Mouse (Mus musculus) layer of hippocampus, postnatal 10 days (tissue): Measurements from ENCODE around the gene Wdr91. TPM values are rescaled to one million over a fixed set of nuclear protein-coding genes. Genes with fewer than 3 reads are reported as not detected.

Experiments used
- DNase-seq, 2 experiments: peaks; one replicate each; pipeline ENCODE4 v3.0.0; 2021; ENCODE audit warnings: low spot score in 2 of 2
- total RNA-seq, 2 experiments: library from RNA; stranded (reverse); gene quantifications; 2 replicates each; pipeline ENCODE4 v1.2.3; 2021

Wdr91 gene
- total RNA-seq, 2 experiments from 2014 or later = 32.6 to 34.9 TPM

- no peak for DNase-seq
Measured at GRCm38 (mm10) chr6:34919146-34919545, 8.5 kb upstream of the Wdr91 start.

- no peak for DNase-seq
Measured at GRCm38 (mm10) chr6:34914462-34914861, 3.8 kb upstream of the Wdr91 start.

GRCm38 (mm10) chr6:34913341-34914040 is 2.8 kb upstream of the Wdr91 start:
- DNase-seq = no peak

- DNase-seq = no peak
Measured at GRCm38 (mm10) chr6:34909631-34910345, 888 bp downstream of the Wdr91 start.

- DNase-seq = no peak
Measured at GRCm38 (mm10) chr6:34907696-34908260, 2.9 kb downstream of the Wdr91 start.

GRCm38 (mm10) chr6:34907121-34907614 is 3.5 kb downstream of the Wdr91 start:
- DNase-seq = no peak

- DNase-seq = no peak
Measured at GRCm38 (mm10) chr6:34906661-34907060, 4.0 kb downstream of the Wdr91 start.

- no peak for DNase-seq
Measured at GRCm38 (mm10) chr6:34906125-34906524, 4.6 kb downstream of the Wdr91 start.

GRCm38 (mm10) chr6:34904361-34904760 is 6.3 kb downstream of the Wdr91 start:
- DNase-seq = no peak

- no peak for DNase-seq
Measured at GRCm38 (mm10) chr6:34903851-34904250, 6.8 kb downstream of the Wdr91 start.

GRCm38 (mm10) chr6:34903441-34903840 is 7.2 kb downstream of the Wdr91 start:
- DNase-seq = no peak

- no peak for DNase-seq
Measured at GRCm38 (mm10) chr6:34902578-34902977, 8.1 kb downstream of the Wdr91 start.

GRCm38 (mm10) chr6:34901911-34902444 is 8.7 kb downstream of the Wdr91 start:
- no peak for DNase-seq

GRCm38 (mm10) chr6:34900990-34901389 is 9.7 kb downstream of the Wdr91 start:
- DNase-seq = no peak

- DNase-seq = no peak
Measured at GRCm38 (mm10) chr6:34899127-34899526, 11.5 kb downstream of the Wdr91 start.

GRCm38 (mm10) chr6:34896168-34896780 is 14.4 kb downstream of the Wdr91 start:
- DNase-seq = no peak

- no peak for DNase-seq
Measured at GRCm38 (mm10) chr6:34895569-34895968, 15.1 kb downstream of the Wdr91 start.

GRCm38 (mm10) chr6:34889185-34889584 is 21.5 kb downstream of the Wdr91 start:
- DNase-seq = no peak

GRCm38 (mm10) chr6:34887131-34887850 is 23.4 kb downstream of the Wdr91 start:
- no peak for DNase-seq

GRCm38 (mm10) chr6:34884724-34885123 is 26.0 kb downstream of the Wdr91 start:
- DNase-seq = no peak
